Mouse (Mus musculus): Measurements from ENCODE around the gene Gm49378. TPM values are rescaled to one million over a fixed set of nuclear protein-coding genes. Genes with fewer than 3 reads are reported as not detected.

Gm49378 gene
- polyA plus RNA-seq, 1 experiment from 2014 or later: 2.8 TPM

- DNase-seq (ENCODE audit: low spot score) (no peak), ATAC-seq (ENCODE audit: low FRiP score) (no peak)
- no peak overlapping the region for H3K4me2 ChIP-seq (replicated peaks)
- H3K4me3 ChIP-seq (replicated peaks; ENCODE audit: low read length): no peak overlapping the region
- peaks cover 11% of the 10 kb centered on the region for H3K36me3 ChIP-seq (replicated peaks; ENCODE audit: control insufficient read depth, insufficient read depth)
- H3K4me1 ChIP-seq (replicated peaks; ENCODE audit: control insufficient read depth, insufficient read depth, low read length): no peaks in the 10 kb centered on the region
- no peak overlapping the region for H3K27ac ChIP-seq
- no peaks in the 10 kb centered on the region for H3K27me3 ChIP-seq (ENCODE audit: control insufficient read depth, insufficient read depth, low read length)
- H3K9me3 ChIP-seq (ENCODE audit: control insufficient read depth, low read length): no peaks in the 10 kb centered on the region
- WGBS: 85% methylated on average over 7 of the region's 7 CpGs
- no peak overlapping the region for H3K9ac ChIP-seq
Measured at GRCm38 (mm10) chr14:55614565-55615178, 23.0 kb downstream of the Gm49378 start.

- ATAC-seq (ENCODE audit: low FRiP score) (no peak), DNase-seq (ENCODE audit: low spot score) (no peak)
- Histone ChIP-seq H3K27me3 (ENCODE audit: control insufficient read depth, insufficient read depth, low read length) (no peaks in the 10 kb centered on the region), H3K36me3 (replicated peaks; ENCODE audit: control insufficient read depth, insufficient read depth) (peaks cover 24% of the 10 kb centered on the region), H3K4me2 (replicated peaks) (no peak overlapping the region), H3K9ac (no peak overlapping the region), H3K27ac (no peak overlapping the region), H3K4me1 (replicated peaks; ENCODE audit: control insufficient read depth, insufficient read depth, low read length) (no peaks in the 10 kb centered on the region), H3K9me3 (ENCODE audit: control insufficient read depth, low read length) (no peaks in the 10 kb centered on the region), H3K4me3 (replicated peaks; ENCODE audit: low read length) (no peak overlapping the region)
- 75% methylated on average over 6 of the region's 6 CpGs for WGBS
Measured at GRCm38 (mm10) chr14:55613346-55613745, 24.3 kb downstream of the Gm49378 start.

- no peaks in the 10 kb centered on the region for H3K27me3 ChIP-seq (ENCODE audit: control insufficient read depth, insufficient read depth, low read length)
- H3K27ac ChIP-seq: no peak overlapping the region
- no peaks in the 10 kb centered on the region for H3K9me3 ChIP-seq (ENCODE audit: control insufficient read depth, low read length)
- DNase-seq (ENCODE audit: low spot score): no peak
- WGBS: 100% methylated on average over 6 of the region's 6 CpGs
- no peak for ATAC-seq (ENCODE audit: low FRiP score)
- H3K4me1 ChIP-seq (replicated peaks; ENCODE audit: control insufficient read depth, insufficient read depth, low read length): no peaks in the 10 kb centered on the region
- no peak overlapping the region for H3K4me2 ChIP-seq (replicated peaks)
- H3K4me3 ChIP-seq (replicated peaks; ENCODE audit: low read length): no peak overlapping the region
- H3K9ac ChIP-seq: no peak overlapping the region
- H3K36me3 ChIP-seq (replicated peaks; ENCODE audit: control insufficient read depth, insufficient read depth): peaks cover 56% of the 10 kb centered on the region
Measured at GRCm38 (mm10) chr14:55608339-55608738, 29.4 kb downstream of the Gm49378 start.

GRCm38 (mm10) chr14:55605743-55606459 is 31.8 kb downstream of the Gm49378 start:
- Histone ChIP-seq H3K9me3 (ENCODE audit: control insufficient read depth, low read length) (no peaks in the 10 kb centered on the region), H3K36me3 (replicated peaks; ENCODE audit: control insufficient read depth, insufficient read depth) (peaks cover 79% of the 10 kb centered on the region), H3K4me3 (replicated peaks; ENCODE audit: low read length) (no peak overlapping the region), H3K4me2 (replicated peaks) (no peak overlapping the region), H3K27ac (no peak overlapping the region), H3K27me3 (ENCODE audit: control insufficient read depth, insufficient read depth, low read length) (no peaks in the 10 kb centered on the region), H3K9ac (no peak overlapping the region), H3K4me1 (replicated peaks; ENCODE audit: control insufficient read depth, insufficient read depth, low read length) (no peaks in the 10 kb centered on the region)
- 94% methylated on average over 16 of the region's 16 CpGs for WGBS
- ATAC-seq (ENCODE audit: low FRiP score): no peak
- DNase-seq (ENCODE audit: low spot score): no peak

GRCm38 (mm10) chr14:55604823-55605222 is 32.9 kb downstream of the Gm49378 start:
- ATAC-seq (ENCODE audit: low FRiP score): no peak
- H3K27ac ChIP-seq: no peak overlapping the region
- peak overlapping the region; percentile 33; the same call in 1 of the 2 replicates for H3K4me2 ChIP-seq (replicated peaks)
- peaks cover 82% of the 10 kb centered on the region for H3K36me3 ChIP-seq (replicated peaks; ENCODE audit: control insufficient read depth, insufficient read depth)
- H3K4me3 ChIP-seq (replicated peaks; ENCODE audit: low read length): no peak overlapping the region
- no peaks in the 10 kb centered on the region for H3K4me1 ChIP-seq (replicated peaks; ENCODE audit: control insufficient read depth, insufficient read depth, low read length)
- no peaks in the 10 kb centered on the region for H3K27me3 ChIP-seq (ENCODE audit: control insufficient read depth, insufficient read depth, low read length)
- no peaks in the 10 kb centered on the region for H3K9me3 ChIP-seq (ENCODE audit: control insufficient read depth, low read length)
- WGBS: 91% methylated on average over 11 of the region's 11 CpGs
- H3K9ac ChIP-seq: no peak overlapping the region
- DNase-seq (ENCODE audit: low spot score): no peak

- 22% methylated on average over 19 of the region's 19 CpGs for WGBS
- no peaks in the 10 kb centered on the region for H3K9me3 ChIP-seq (ENCODE audit: control insufficient read depth, low read length)
- peak overlapping the region; percentile 33 for H3K4me2 ChIP-seq (replicated peaks)
- H3K4me1 ChIP-seq (replicated peaks; ENCODE audit: control insufficient read depth, insufficient read depth, low read length): no peaks in the 10 kb centered on the region
- ATAC-seq (ENCODE audit: low FRiP score) (peak; percentile 86), DNase-seq (ENCODE audit: low spot score) (peak; percentile 74)
- no peak overlapping the region; the same call in 1 of the 2 replicates for H3K4me3 ChIP-seq (replicated peaks; ENCODE audit: low read length)
- no peak overlapping the region for H3K9ac ChIP-seq
- peaks cover 82% of the 10 kb centered on the region for H3K36me3 ChIP-seq (replicated peaks; ENCODE audit: control insufficient read depth, insufficient read depth)
- no peaks in the 10 kb centered on the region for H3K27me3 ChIP-seq (ENCODE audit: control insufficient read depth, insufficient read depth, low read length)
- 0 out of 2 replicates have a peak overlapping the region, but pooled peaks have one; percentile 15 for H3K27ac ChIP-seq
Measured at GRCm38 (mm10) chr14:55603633-55604576, 33.8 kb downstream of the Gm49378 start.

GRCm38 (mm10) chr14:55603271-55603632 is 34.4 kb downstream of the Gm49378 start, which contains the start of gene Irf9:
Gene Irf9, plus strand, starts transcription at chr14:55603571.
- Histone ChIP-seq H3K4me3 (replicated peaks; ENCODE audit: low read length) (no peak within 1 kb of the TSS; the same call in 1 of the 2 replicates), H3K4me2 (replicated peaks) (peak within 1 kb of the TSS; percentile 33), H3K9ac (no peak within 1 kb of the TSS), H3K36me3 (replicated peaks; ENCODE audit: control insufficient read depth, insufficient read depth) (peaks cover 82% of the 10 kb centered on the region), H3K9me3 (ENCODE audit: control insufficient read depth, low read length) (no peaks in the 10 kb centered on the region), H3K27ac (0 out of 2 replicates have a peak within 1 kb of the TSS, but pooled peaks have one; percentile 15), H3K4me1 (replicated peaks; ENCODE audit: control insufficient read depth, insufficient read depth, low read length) (no peaks in the 10 kb centered on the region), H3K27me3 (ENCODE audit: control insufficient read depth, insufficient read depth, low read length) (no peaks in the 10 kb centered on the region)
- 86% methylated on average over 7 of the region's 7 CpGs for WGBS
- DNase-seq (ENCODE audit: low spot score) (no peak), ATAC-seq (ENCODE audit: low FRiP score) (no peak)

GRCm38 (mm10) chr14:55598521-55599390 is 38.9 kb downstream of the Gm49378 start:
- Histone ChIP-seq H3K27ac (no peak overlapping the region), H3K36me3 (replicated peaks; ENCODE audit: control insufficient read depth, insufficient read depth) (peaks cover 95% of the 10 kb centered on the region), H3K4me2 (replicated peaks) (no peak overlapping the region), H3K4me3 (replicated peaks; ENCODE audit: low read length) (no peak overlapping the region), H3K9me3 (ENCODE audit: control insufficient read depth, low read length) (no peaks in the 10 kb centered on the region), H3K9ac (no peak overlapping the region), H3K27me3 (ENCODE audit: control insufficient read depth, insufficient read depth, low read length) (no peaks in the 10 kb centered on the region), H3K4me1 (replicated peaks; ENCODE audit: control insufficient read depth, insufficient read depth, low read length) (no peaks in the 10 kb centered on the region)
- DNase-seq (ENCODE audit: low spot score) (no peak), ATAC-seq (ENCODE audit: low FRiP score) (no peak)
- 95% methylated on average over 21 of the region's 21 CpGs for WGBS

Data from hindbrain, embryonic 14.5 days (tissue).